Mouse (Mus musculus): ENCODE measurements around the gene Ibtk. TPM values are rescaled to one million over a fixed set of nuclear protein-coding genes. Genes with fewer than 3 reads are reported as not detected.
"Not testable (repeated sequence)": the region's sequence is repeated elsewhere in the genome, so short reads cannot be mapped to it uniquely, and the experiment has no call there.

Ibtk gene
- 10 to 100 TPM; 35.4 to 41.7 TPM for total RNA-seq (2021)

- intact Hi-C loops (cut with DNase I): no loop called here
Observed at GRCm38 (mm10) chr9:85749142-85749921, at the start of gene Ibtk. Ibtk (minus strand) TSS chr9:85749334.

DNA sequence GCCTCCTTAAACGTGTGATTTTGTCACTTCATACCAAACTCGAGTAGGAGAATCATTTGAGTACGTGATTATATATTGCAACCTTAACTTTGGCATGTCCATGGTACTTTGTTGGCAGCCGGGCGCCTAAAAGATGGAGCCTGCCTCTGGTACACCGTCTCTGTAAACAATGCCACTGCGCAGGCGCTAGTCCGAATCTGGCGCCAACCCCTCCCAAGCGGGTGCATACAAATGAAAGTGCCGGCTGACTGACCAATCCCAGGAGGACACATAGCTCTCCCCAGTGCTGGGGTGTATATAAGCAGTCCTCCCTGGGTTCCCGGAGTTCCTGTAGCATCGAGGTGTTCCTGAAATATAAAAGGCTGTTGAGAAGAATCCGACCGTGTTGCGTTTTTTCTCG, 42.4 kb upstream of the Ibtk start:
- intact Hi-C loops (cut with DNase I): loop anchor here (5.0 kb wide), 1 partner anchor 51 kb away; the partner anchor contains the start of gene Tpbg
- not testable (repeated sequence) for DNase-seq

More at GRCm38 (mm10) chr9:85749142-85749921, at the start of gene Ibtk:
- DNase-seq: peak; percentile 99

DNA sequence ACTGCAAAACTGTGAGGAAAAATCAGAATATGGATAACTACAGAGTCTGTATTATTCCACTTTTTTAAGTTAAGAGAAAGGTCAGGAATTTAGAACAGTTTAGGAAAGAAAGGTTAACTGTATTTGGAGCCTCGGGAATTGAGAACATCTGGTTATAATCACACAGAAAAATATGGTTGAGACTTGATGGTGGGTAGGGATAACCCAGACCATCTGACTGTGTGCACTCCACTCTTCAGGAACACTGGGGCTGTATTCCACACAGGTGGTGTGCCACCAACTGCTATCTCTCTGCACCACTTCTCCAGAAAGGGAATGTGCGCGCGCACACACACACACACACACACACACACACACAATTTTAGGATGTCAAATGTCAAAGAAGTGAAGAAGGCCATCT, 31.1 kb upstream of the Ibtk start:
- intact Hi-C loops (cut with DNase I): no loop called here
- no peak for DNase-seq

DNA sequence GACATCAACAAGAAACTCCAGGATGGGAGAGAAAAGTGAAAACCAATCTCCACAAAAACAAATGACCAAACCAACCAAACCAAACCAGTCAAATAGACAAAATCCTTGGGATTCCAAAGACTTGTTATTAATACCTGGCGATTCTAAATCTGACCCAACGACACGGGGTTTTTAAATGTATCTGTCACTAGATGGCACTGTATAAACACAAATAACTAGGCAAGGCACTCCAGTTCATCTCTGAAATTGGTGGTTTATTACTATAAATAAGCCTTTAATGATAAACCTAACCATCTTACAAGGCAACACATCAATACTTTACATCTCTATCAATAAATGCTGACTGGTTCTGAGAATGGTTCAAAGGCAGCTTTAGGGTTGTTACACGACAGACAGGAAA, 30.3 kb upstream of the Ibtk start:
- DNase-seq: peak; percentile 22 to 25
- intact Hi-C loops (cut with DNase I): loop anchor here (1.0 to 5.0 kb wide), 2 partner anchors 672 to 793 kb away; partner anchors contain the start of genes Pgm3 and Rwdd2a

DNA sequence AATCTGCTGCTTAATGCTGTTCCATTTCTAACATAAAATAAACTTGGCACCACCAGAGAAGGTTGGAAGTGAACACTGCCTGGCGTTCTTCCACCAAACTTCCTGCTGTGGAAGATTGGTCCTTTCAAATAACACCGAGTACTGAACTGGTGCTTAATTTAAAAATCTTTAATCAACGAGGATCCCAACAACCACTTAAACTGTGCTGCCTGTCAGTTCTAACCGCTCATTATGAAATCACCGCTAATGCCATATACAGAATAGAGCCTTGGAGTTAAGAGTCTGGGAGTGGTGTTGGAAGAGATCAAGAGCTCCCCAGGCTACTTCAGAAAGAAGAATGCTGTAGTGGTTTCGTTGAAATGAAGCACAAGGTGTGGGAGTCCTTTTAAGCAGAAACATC, 28.4 kb upstream of the Ibtk start:
- DNase-seq: peak in 1 of 2 experiments; percentile 9
- intact Hi-C loops (cut with DNase I): loop anchor here (5.0 kb wide), 1 partner anchor 795 kb away; the partner anchor contains the start of genes Pgm3 and Rwdd2a

GRCm38 (mm10) chr9:85772280-85772679, 23.1 kb upstream of the Ibtk start:
- intact Hi-C loops (cut with DNase I): no loop called here
- DNase-seq: no peak

GRCm38 (mm10) chr9:85771454-85771853, 22.3 kb upstream of the Ibtk start:
- intact Hi-C loops (cut with DNase I): no loop called here
- DNase-seq: no peak

- intact Hi-C loops (cut with DNase I): no loop called here
- no peak for DNase-seq
Observed at GRCm38 (mm10) chr9:85770369-85770768, 21.2 kb upstream of the Ibtk start.

DNA sequence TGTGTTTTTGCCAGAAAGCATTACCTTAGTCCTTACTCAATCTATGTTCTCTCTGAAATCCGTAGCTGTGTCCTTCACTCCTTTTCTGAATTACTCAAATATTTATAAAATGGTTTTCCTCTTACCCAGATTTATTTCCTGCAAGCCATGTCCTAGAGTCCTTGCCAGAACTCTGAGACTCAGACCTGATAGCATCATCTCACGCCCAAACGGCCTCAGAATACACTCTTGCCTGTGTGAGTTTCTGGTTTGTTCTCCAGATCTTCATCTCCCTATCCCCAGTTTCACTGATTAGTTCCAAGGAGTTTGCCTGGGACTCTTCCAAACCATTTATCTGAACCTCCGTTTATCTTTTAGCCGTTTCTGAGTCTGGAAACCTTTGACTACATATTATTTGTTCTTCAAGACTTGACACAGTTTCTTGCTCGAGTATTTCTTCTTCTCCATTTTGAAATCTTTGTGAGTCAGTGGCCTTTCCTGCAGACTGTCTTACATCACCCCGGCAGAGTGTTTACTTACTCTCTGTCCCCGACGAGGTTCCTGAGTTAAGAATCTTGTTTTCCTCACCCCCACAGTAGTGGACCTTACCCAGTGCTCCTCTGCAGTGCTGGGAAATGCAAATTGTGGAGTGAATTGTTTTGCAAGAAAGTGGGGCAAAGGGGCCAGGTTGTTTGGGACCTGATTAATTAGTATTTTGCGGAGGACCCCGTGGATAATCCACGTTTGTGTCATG, 20.1 kb upstream of the Ibtk start:
- intact Hi-C loops (cut with DNase I): no loop called here
- no peak for DNase-seq

GRCm38 (mm10) chr9:85767255-85767654, 18.1 kb upstream of the Ibtk start:
- DNase-seq: no peak
- intact Hi-C loops (cut with DNase I): no loop called here

- no peak for DNase-seq
- intact Hi-C loops (cut with DNase I): no loop called here
Observed at GRCm38 (mm10) chr9:85762476-85762875, 13.3 kb upstream of the Ibtk start.

- intact Hi-C loops (cut with DNase I): no loop called here
Observed at GRCm38 (mm10) chr9:85750797-85751196, 1.7 kb upstream of the Ibtk start.

GRCm38 (mm10) chr9:85749922-85750509, 882 bp upstream of the Ibtk start:
- intact Hi-C loops (cut with DNase I): no loop called here

More at GRCm38 (mm10) chr9:85750797-85751196, 1.7 kb upstream of the Ibtk start:
- no peak for DNase-seq

GRCm38 (mm10) chr9:85748204-85749141, 661 bp downstream of the Ibtk start:
- DNase-seq: peak; percentile 89 to 91
- intact Hi-C loops (cut with DNase I): no loop called here

More at GRCm38 (mm10) chr9:85749922-85750509, 882 bp upstream of the Ibtk start:
- DNase-seq: no peak

GRCm38 (mm10) chr9:85745566-85745965, 3.6 kb downstream of the Ibtk start:
- DNase-seq: peak; percentile 16 to 17
- intact Hi-C loops (cut with DNase I): no loop called here

DNA sequence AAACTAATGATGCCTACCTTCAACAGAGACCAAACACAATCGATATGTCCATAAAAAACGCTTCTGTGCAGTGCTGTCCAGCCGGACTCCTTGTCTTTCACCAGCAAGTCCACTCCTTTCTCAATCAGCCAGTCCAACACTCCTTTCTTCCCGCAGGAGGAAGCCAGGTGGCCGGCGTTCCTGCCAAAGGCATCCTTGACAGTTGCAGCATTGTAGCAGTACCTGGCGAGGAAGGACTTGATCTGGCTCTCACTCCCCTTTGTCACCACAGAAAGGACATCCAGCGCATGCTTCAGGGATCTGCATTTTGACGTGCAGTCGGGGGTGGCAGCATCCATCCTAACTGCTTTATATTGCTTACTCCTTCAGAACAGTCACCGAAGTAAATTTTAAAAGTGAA, 5.8 kb downstream of the Ibtk start:
- DNase-seq: no peak
- intact Hi-C loops (cut with DNase I): no loop called here

DNA sequence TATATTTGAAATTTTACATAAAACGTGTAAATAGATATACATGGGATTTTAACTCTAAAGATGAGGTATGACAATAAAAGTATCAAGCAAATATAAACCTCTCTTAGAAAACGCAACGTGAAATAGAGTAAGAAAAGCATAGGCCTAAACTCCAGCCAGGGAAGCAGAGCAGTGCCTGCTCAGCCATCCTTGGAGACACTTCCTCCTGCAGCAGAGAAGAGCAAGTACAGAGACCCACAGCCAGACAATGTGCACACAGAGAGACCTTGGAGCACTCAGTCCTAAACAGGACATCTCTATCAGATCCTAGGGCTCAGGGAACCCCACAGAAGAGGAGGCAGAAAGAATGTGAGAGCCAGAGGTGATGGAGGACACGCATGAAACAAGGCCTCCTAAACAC, 7.0 kb downstream of the Ibtk start:
- intact Hi-C loops (cut with DNase I): no loop called here
- DNase-seq: no peak

DNA sequence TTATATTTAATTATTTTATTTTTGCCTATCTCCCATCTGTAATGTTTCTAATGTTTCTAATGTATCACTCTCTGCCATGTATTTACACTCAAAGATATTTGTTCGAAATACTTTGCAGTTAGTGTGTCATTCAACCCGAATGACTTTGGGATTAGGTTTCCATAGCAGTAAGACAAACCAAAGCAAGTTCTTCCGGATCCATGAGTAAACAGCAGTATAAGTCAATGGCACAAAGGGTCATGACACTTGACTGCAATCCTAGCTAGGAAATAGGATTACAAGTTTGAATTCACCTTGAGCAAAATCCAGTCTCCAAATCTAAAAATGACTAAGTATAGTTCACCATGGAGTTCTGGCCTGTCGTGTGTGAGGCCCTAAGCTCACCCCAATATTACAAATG, 9.9 kb downstream of the Ibtk start:
- no peak for DNase-seq
- intact Hi-C loops (cut with DNase I): no loop called here

DNA sequence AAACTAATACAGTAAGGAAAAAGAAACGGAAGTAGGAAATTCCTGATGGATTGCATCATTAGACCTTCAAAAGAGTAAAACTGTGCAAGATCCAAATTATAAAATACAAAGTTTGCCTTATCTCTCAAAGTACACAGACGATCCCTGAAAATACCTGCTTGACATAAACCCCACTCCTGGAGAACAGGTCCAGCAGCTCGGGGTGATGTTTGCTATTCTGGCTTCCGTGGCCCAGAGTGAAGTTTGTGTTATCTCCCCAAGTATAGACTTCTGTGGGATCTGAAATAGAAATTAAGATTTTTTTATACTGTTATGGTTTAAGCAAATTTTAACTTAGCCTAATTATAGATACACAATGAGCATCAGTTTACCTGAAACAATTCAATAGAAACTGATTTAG, 14.3 kb downstream of the Ibtk start:
- no peak for DNase-seq
- intact Hi-C loops (cut with DNase I): no loop called here

- intact Hi-C loops (cut with DNase I): no loop called here
- DNase-seq: no peak
Observed at GRCm38 (mm10) chr9:85724078-85724477, 25.1 kb downstream of the Ibtk start.
